8 mouse cellular contexts compared by ENCODE assay signal in the genomic region with DNA sequence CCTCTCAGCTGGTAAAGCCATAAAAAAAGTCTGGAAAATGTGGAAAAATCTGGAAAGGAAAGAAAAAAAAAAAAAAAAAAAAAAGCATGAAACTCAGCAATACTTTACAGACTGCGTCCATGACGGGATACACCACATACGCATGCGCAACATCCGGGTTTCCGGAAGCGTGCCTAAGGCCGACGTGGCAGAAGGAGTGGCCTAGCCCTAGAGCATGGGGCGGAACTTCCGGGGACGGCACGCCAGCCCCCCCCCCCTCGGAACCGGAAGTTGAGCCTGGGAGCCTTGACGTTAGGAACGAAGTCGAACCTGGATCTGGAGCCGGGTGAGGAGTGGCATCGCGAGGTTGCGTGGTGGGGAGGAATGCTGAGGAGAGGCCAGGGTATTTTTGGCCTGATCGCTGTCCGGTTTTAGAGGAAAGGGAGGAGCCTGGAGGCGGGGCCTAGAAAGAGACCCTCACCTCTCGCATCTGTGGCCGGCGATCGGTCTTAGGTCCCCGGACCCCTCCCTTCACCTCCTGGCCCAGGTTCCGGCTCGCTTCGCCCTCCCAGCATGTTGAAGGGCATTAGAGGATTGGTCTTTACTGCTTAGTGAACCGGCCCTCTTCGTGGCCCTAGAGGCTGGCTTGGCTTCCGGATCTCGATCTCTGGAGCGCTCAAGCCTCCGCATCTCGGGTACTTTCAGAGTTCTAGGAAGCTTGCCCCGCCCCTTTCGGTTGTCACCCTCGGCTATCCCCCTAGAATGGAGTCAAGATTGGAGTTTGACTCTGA. TPM values are rescaled to one million over a fixed set of nuclear protein-coding genes. Genes with fewer than 3 reads are reported as not detected.
DNase-seq lines count a peak whose midpoint lies in the region; ATAC-seq and TF ChIP-seq lines count a peak whose summit lies in the region.

A gene (plus strand): TSS at position 245 of the 770 bp plus-strand sequence.

- peak within 1 kb of the TSS; percentile 76 for H3K4me2 ChIP-seq in heart, embryonic 12.5 days
- H3K4me2 ChIP-seq in kidney, postnatal 0 days (ENCODE audit: low read length) = peak within 1 kb of the TSS; percentile 84
- peak within 1 kb of the TSS; percentile 85 for H3K4me2 ChIP-seq in liver, embryonic 11.5 days
- H3K4me2 ChIP-seq in stomach, embryonic 14.5 days (replicated peaks; ENCODE audit: low read depth, low read length) = peak within 1 kb of the TSS; percentile 67

- H3K36me3 ChIP-seq in heart, embryonic 12.5 days = peaks cover 42% of the 10 kb centered on the region
- H3K36me3 ChIP-seq in kidney, postnatal 0 days (ENCODE audit: insufficient read depth, low read length) = peaks cover 24% of the 10 kb centered on the region
- H3K36me3 ChIP-seq in liver, embryonic 11.5 days (ENCODE audit: control insufficient read depth, insufficient read depth, low read length) = peaks cover 30% of the 10 kb centered on the region
- H3K36me3 ChIP-seq in stomach, embryonic 14.5 days (ENCODE audit: control insufficient read depth, insufficient read depth, low read length) = peaks cover 29% of the 10 kb centered on the region

- no peaks in the 10 kb centered on the region; the same call in 1 of the 2 replicates for H3K9me3 ChIP-seq in heart, embryonic 12.5 days (replicated peaks)
- H3K9me3 ChIP-seq in kidney, postnatal 0 days (replicated peaks; ENCODE audit: low read length) = no peaks in the 10 kb centered on the region
- no peaks in the 10 kb centered on the region; the same call in 1 of the 2 replicates for H3K9me3 ChIP-seq in liver, embryonic 11.5 days (ENCODE audit: control insufficient read depth, low read length)
- H3K9me3 ChIP-seq in stomach, embryonic 14.5 days (ENCODE audit: control insufficient read depth, low read depth, low read length) = no peaks in the 10 kb centered on the region

- DNase-seq in CD4-positive helper T cell, adult 2 months (ENCODE audit: low read depth, low spot score) = peak; percentile 97
- DNase-seq in brain, embryonic 18.5 days (ENCODE audit: low read depth, low spot score) = peak; percentile 97
- DNase-seq in kidney, postnatal 0 days (ENCODE audit: low spot score) = peak; percentile 97
- DNase-seq in liver, embryonic 11.5 days (ENCODE audit: low spot score) = peak; percentile 98
- DNase-seq in naive thymus-derived CD4-positive, alpha-beta T cell, adult 2 months (ENCODE audit: low read depth) = peak; percentile 99

- peak within 1 kb of the TSS; percentile 92 for H3K27ac ChIP-seq in heart, embryonic 12.5 days (ENCODE audit: poor library complexity, severe bottlenecking)
- H3K27ac ChIP-seq in kidney, postnatal 0 days = peak within 1 kb of the TSS; percentile 98
- peak within 1 kb of the TSS; percentile 92 for H3K27ac ChIP-seq in liver, embryonic 11.5 days (ENCODE audit: low read depth, low read length)
- peak within 1 kb of the TSS; percentile 97 for H3K27ac ChIP-seq in stomach, embryonic 14.5 days (ENCODE audit: low read length)

- H3K9ac ChIP-seq in heart, embryonic 12.5 days = peak within 1 kb of the TSS; percentile 83
- peak within 1 kb of the TSS; percentile 85 for H3K9ac ChIP-seq in kidney, postnatal 0 days (ENCODE audit: low read depth, low read length)
- H3K9ac ChIP-seq in liver, embryonic 11.5 days (ENCODE audit: low read depth, low read length) = peak within 1 kb of the TSS; percentile 82
- peak within 1 kb of the TSS; percentile 69 for H3K9ac ChIP-seq in stomach, embryonic 14.5 days (replicated peaks; ENCODE audit: low read depth, low read length)

- H3K4me3 ChIP-seq in heart, embryonic 12.5 days = peak within 1 kb of the TSS; percentile 72
- H3K4me3 ChIP-seq in kidney, postnatal 0 days (replicated peaks; ENCODE audit: low read depth, low read length) = peak within 1 kb of the TSS; percentile 84
- H3K4me3 ChIP-seq in liver, embryonic 11.5 days (ENCODE audit: low read depth, low read length) = peak within 1 kb of the TSS; percentile 85
- H3K4me3 ChIP-seq in stomach, embryonic 14.5 days (ENCODE audit: low read depth, low read length) = peak within 1 kb of the TSS; percentile 73

- peak; percentile 98 for ATAC-seq in erythroid progenitor cell, adult 5-6 weeks (replicated peaks; ENCODE audit: low FRiP score, poor library complexity, severe bottlenecking)
- peak; percentile 96 for ATAC-seq in heart, embryonic 12.5 days (ENCODE audit: insufficient number of reproducible peaks, low FRiP score)
- peak; percentile 95 for ATAC-seq in kidney, postnatal 0 days (replicated peaks; ENCODE audit: low FRiP score, low read depth)
- peak; percentile 95 for ATAC-seq in liver, embryonic 11.5 days (replicated peaks; ENCODE audit: low FRiP score)
- peak; percentile 96 for ATAC-seq in stomach, embryonic 14.5 days (ENCODE audit: insufficient number of reproducible peaks, insufficient read depth, low FRiP score, low read depth)

- H3K4me1 ChIP-seq in heart, embryonic 12.5 days (replicated peaks) = peaks cover 11% of the 10 kb centered on the region
- 0 out of 2 replicates have a peak, but pooled peaks cover 6% of the 10 kb centered on the region for H3K4me1 ChIP-seq in kidney, postnatal 0 days (replicated peaks; ENCODE audit: insufficient read depth, low read length)
- peaks cover 7% of the 10 kb centered on the region for H3K4me1 ChIP-seq in liver, embryonic 11.5 days (replicated peaks; ENCODE audit: control insufficient read depth, insufficient read depth, low read length)
- peaks cover 8% of the 10 kb centered on the region; the same call in 1 of the 2 replicates for H3K4me1 ChIP-seq in stomach, embryonic 14.5 days (ENCODE audit: control insufficient read depth, insufficient read depth, low read length)

- no peak for TF ChIP-seq CTCF in kidney, postnatal 0 days (IDR thresholded peaks at IDR 0.05; ENCODE audit: low read depth)

- WGBS in heart, embryonic 12.5 days = under 1% methylated on average over 43 of the region's 43 CpGs
- WGBS in kidney, postnatal 0 days = under 1% methylated on average over 43 of the region's 43 CpGs
- WGBS in liver, embryonic 11.5 days = 1% methylated on average over 43 of the region's 43 CpGs
- 2% methylated on average over 43 of the region's 43 CpGs for WGBS in stomach, embryonic 14.5 days

- no peaks in the 10 kb centered on the region for H3K27me3 ChIP-seq in heart, embryonic 12.5 days (replicated peaks)
- no peaks in the 10 kb centered on the region for H3K27me3 ChIP-seq in kidney, postnatal 0 days (ENCODE audit: insufficient read depth, low read length)
- H3K27me3 ChIP-seq in liver, embryonic 11.5 days (replicated peaks; ENCODE audit: control insufficient read depth, insufficient read depth, low read length) = no peaks in the 10 kb centered on the region
- no peaks in the 10 kb centered on the region for H3K27me3 ChIP-seq in stomach, embryonic 14.5 days (ENCODE audit: control insufficient read depth, insufficient read depth, low read length)

RNA-seq across cellular contexts. Expression of the gene that starts here (rescaled TPM):
- total RNA-seq in erythroid progenitor cell, adult 5-6 weeks (2015; ENCODE audit: low replicate concordance) = 53.3 and 56.2 TPM in 2 replicates
- total RNA-seq in erythroid progenitor cell, adult 5-6 weeks (2017; ENCODE audit: low replicate concordance) = 34.0 and 80.6 TPM in 2 replicates
- 93.4 and 97.4 TPM in 2 replicates for polyA plus RNA-seq in heart, embryonic 12.5 days (2016; fragmentation: Nextera tagmentation; extraction: Ambion mirVana)
- 57.3 and 62.8 TPM in 2 replicates for polyA plus RNA-seq in kidney, postnatal 0 days (2015; fragmentation: Nextera tagmentation; extraction: Ambion mirVana)
- 85.5 and 99.0 TPM in 2 replicates for polyA plus RNA-seq in liver, embryonic 11.5 days (2014; fragmentation: Nextera tagmentation; extraction: Ambion mirVana)
- polyA plus RNA-seq in stomach, embryonic 14.5 days (2014; fragmentation: Nextera tagmentation; extraction: Ambion mirVana) = 86.9 and 88.1 TPM in 2 replicates

Comparison
In these comparisons a context has a peak if more than half of its experiments do, and no peak if none do; other contexts are left out.
1. Peak in every context shown above with its lines: DNase-seq, ATAC-seq, H3K4me3 ChIP-seq and H3K27ac ChIP-seq.